Mouse (Mus musculus) kidney, adult 2 months (tissue): ENCODE results near the gene Mtmr14.

Experiments used
- CTCF ChIP-seq: fragments of 200-500 bp; conservative IDR thresholded peaks from 2 replicates; pipeline ENCODE4 v1.5.1; 2011; ENCODE audit warnings: low read depth, mild to moderate bottlenecking, control low read depth, low read length, moderate library complexity, mixed read lengths; ENCODE audit not compliant: insufficient read depth, insufficient read length
- POLR2A ChIP-seq: fragments of 200-500 bp; IDR thresholded peaks from one replicate; pipeline ENCODE4 v1.6.1; 2011; ENCODE audit warnings: low read depth, low read length, control low read depth

DNA sequence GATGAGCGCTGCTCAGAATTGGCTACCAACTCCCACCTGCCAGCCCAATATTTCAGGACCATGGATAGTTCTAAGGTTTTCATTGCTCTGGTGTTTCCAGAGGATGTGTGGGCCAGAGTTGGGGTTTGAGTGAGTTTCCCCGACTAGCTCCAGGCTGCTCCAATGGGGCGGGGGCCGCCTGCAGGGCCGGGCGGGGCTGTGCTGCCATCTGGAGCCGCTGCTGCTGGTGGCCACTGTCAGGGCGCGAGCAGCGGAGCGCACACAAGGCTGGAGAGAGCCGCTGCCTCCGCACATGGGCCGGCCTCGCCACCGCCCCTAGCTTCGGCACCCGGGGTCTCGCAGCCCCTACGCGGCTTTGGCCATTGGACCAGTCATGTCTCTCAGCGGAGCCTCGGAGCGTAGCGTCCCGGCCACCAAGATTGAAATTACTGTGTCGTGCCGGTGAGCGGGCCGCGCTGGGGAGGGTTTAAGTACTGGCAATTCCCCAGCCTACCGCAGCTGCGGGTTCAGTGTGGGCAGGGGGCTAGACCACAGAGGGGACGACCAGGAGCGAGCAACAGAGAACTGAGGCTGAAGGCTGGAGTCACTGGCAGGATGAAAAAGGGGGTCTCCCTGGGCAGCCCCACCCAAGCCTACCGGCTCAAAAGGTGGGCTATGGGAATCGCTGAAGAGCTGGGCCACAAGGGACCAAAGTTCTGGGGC, 44.6 kb downstream of the Mtmr14 start, which contains the start of gene Cpne9:
- TF ChIP-seq CTCF (no peak), POLR2A (no peak)
